Mouse (Mus musculus): ENCODE results near the gene Maneal.

The Maneal gene

DNA sequence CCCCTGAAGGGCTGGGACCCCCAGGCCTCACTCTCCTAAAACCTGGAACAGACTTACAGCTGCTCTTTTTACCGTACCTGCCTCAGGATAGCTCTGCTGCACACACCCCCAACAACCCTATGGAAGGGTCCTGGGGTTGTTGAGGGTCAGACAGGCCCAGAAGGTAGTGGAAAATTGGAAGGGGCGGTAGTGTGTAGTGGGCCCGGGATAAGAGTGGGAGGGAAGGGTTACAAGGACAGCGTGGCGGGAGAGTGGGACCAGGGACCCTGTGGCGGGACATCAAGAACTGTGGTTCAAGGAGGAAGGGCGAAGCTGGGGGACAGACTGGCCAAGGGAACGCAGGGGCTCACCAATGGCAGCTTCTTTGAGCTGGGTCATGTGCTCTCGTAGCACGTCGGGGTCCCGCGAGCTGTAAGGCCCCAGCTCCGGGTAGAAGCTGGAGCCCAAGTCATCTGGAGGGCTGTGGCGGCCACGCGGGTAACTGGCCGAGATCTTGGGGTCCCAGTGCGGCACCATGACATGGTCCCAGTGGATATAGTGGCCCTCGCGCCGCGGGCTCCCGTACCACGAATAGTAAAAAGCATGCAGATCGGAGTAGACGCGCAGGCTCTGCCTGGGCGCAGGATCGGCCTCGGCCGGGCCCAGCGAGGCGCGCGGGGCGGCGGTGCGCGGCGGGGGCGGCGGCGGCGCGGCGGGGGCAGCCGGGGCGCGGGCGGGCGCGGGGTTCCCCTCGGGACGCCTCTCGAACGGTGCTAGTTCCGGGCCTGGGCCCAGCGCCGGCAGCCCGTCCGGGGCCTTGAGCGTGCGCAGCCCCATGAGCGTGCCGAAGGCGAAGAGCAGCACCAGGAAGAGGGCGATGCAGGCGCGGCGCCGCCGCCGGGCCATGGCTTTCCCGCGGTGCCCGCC lies at the start of gene Maneal:
Maneal (minus strand) TSS at position 889 of the 906 bp plus-strand sequence.
- CTCF ChIA-PET: interaction anchor here in 3 of 4 experiments (0.5 to 2.7 kb wide), 15 partner anchors 9 to 238 kb away, joined by 3 to 8 read pairs (median 4); partner anchors contain the start of gene Mtf1 (in 1 of the 3)
- POLR2A ChIA-PET: interaction anchor here (0.6 to 4.7 kb wide), 21 partner anchors 9 to 168 kb away, joined by 3 to 49 read pairs (median 5); partner anchors contain the start of genes 1110065P20Rik (in 3 of the 4), 9930104L06Rik (in 2 of the 4), Yrdc (in 2 of the 4) and Epha10 (in 1 of the 4)

GRCm38 (mm10) chr4:124905971-124906822 lies 44.2 kb upstream of the Maneal start:
- POLR2A ChIA-PET: interaction anchor here (0.5 to 3.6 kb wide), 48 partner anchors 9 to 822 kb away, joined by 3 to 23 read pairs (median 4); partner anchors contain the start of genes 9930104L06Rik (in 3 of the 4), Maneal (in 2 of the 4), Meaf6 (in 2 of the 4) and Snip1 (in 2 of the 4)
- CTCF ChIA-PET: interaction anchor here (0.6 to 2.8 kb wide), 41 partner anchors 9 to 1056 kb away, joined by 3 to 12 read pairs (median 4); partner anchors contain the start of genes 9930104L06Rik (in 1 of the 4), Epha10 (in 1 of the 4) and Mtf1 (in 1 of the 4)

- POLR2A ChIA-PET: interaction anchor here (0.6 to 3.6 kb wide), 15 partner anchors 10 to 1237 kb away, joined by 3 to 23 read pairs (median 4); partner anchors contain the start of genes 9930104L06Rik (in 2 of the 4) and Mtf1 (in 1 of the 4)
- CTCF ChIA-PET: interaction anchor here (0.6 to 2.8 kb wide), 36 partner anchors 10 to 1042 kb away, joined by 3 to 12 read pairs (median 4); partner anchors contain the start of genes Epha10 (in 1 of the 4), Mtf1 (in 1 of the 4) and Rspo1 (in 1 of the 4)
Observed at GRCm38 (mm10) chr4:124905417-124905816, 43.4 kb upstream of the Maneal start.

DNA sequence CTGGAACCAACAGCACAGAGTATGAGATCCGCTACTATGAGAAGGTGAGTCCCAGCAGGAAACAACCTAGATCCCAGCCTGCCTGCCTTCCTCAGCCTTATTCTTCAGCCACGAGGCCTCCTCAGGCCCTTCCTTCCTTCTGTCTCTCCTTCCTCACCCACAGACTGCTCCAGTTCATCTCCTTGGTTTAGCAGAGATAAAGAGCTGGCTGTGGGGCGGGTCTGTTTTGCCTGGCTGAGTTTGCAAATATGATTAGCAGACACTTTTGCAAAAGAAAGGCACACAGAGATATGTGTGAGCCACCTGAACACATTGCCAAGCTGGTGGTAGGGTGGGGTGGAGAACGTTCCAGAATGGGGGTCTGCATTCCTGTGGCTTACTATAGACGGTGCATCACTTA lies 37.9 kb upstream of the Maneal start:
- POLR2A ChIA-PET: interaction anchor here in 2 of 4 experiments (0.8 to 1.9 kb wide), 3 partner anchors 9 to 48 kb away, joined by 4 to 6 read pairs (median 4); no protein-coding TSS in a partner anchor
- CTCF ChIA-PET: interaction anchor here (0.5 to 1.3 kb wide), 7 partner anchors 13 to 106 kb away, joined by 3 to 13 read pairs (median 3); partner anchors contain the start of gene Mtf1 (in 2 of the 4)

- ChIA-PET POLR2A (interaction anchor here in 1 of 4 experiments (1.7 to 1.9 kb wide), 2 partner anchors 12 to 21 kb away, joined by 5 to 6 read pairs; no protein-coding TSS in a partner anchor), CTCF (no interaction called here)
Observed at GRCm38 (mm10) chr4:124898428-124898827, 36.5 kb upstream of the Maneal start.

GRCm38 (mm10) chr4:124894508-124895428 lies 32.8 kb upstream of the Maneal start:
- ChIA-PET POLR2A (interaction anchor here in 2 of 4 experiments (0.7 to 1.5 kb wide), 4 partner anchors 10 to 147 kb away, joined by 3 to 8 read pairs (median 4); no protein-coding TSS in a partner anchor), CTCF (interaction anchor here in 1 of 4 experiments (1.2 kb wide), 1 partner anchor 11 kb away, joined by 4 read pairs; no protein-coding TSS in a partner anchor)

DNA sequence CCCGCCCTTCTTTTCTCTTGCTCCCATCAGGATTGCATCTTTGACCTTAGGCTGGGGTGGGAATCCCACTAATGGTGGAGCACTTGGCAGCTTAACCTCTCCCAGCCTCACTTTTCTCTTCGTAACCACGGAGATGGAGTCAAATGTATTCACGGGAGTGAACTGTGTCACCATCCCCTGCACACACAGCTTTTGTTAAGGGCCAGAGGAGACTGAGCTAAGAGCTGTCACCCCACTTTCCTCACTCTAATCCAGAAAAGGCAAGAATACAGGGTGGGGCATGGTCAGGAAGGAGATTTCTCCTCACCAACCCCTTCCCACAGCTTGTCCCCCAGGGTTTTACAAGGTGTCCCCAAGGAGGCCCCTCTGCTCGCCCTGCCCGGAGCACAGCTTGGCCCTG lies 31.8 kb upstream of the Maneal start:
- ChIA-PET POLR2A (interaction anchor here (0.5 to 1.9 kb wide), 17 partner anchors 8 to 1098 kb away, joined by 3 to 9 read pairs (median 4); partner anchors contain the start of gene 9930104L06Rik (in 1 of the 4)), CTCF (interaction anchor here (0.5 to 1.4 kb wide), 9 partner anchors 9 to 1030 kb away, joined by 3 to 6 read pairs (median 5); no protein-coding TSS in a partner anchor)

DNA sequence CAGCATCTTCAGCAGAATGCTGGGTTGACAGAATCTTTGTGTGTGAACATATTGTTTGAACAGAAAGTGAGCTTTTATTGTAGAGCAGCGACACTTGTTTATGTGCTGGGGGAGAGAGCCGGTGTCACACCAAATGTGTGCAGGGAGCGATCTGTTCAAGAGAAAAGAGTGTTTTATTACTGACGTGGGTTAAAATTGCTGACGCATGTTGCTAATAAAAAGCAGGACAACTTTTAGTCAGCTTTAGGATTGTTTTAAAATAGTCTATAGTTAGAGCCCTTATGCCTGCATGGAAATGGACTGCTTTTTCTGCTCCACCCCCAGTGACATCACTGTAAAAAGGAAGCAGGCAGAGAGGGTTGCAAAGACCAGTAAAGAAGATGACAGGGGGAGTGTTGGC lies 28.9 kb upstream of the Maneal start:
- POLR2A ChIA-PET: interaction anchor here in 1 of 4 experiments (0.6 to 1.3 kb wide), 3 partner anchors 16 to 1370 kb away, joined by 3 to 4 read pairs (median 3); no protein-coding TSS in a partner anchor
- CTCF ChIA-PET: interaction anchor here in 1 of 4 experiments (1.0 kb wide), 1 partner anchor 16 kb away, joined by 3 read pairs; no protein-coding TSS in a partner anchor

DNA sequence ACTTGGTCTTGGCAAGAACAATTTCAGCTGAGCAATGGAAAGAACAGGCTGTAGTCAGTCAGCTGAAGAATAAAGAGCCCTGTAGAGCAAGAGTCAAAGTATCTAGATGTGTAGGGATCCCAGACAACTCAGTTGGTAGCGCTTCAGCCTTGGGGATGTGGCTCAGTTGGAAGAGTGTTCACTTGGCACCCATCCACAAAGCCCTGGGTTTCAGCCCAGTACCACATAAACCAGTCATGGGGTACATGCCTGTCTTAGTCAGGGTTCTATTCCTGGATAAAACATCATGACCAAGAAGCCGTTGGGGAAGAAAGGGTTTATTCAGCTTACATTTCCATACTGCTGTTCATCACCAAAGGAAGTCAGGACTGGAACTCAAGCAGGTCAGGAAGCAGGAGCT lies 28.0 kb upstream of the Maneal start:
- ChIA-PET POLR2A (interaction anchor here in 1 of 4 experiments (1.3 kb wide), 2 partner anchors 17 to 20 kb away, joined by 3 to 4 read pairs; no protein-coding TSS in a partner anchor), CTCF (no interaction called here)

DNA sequence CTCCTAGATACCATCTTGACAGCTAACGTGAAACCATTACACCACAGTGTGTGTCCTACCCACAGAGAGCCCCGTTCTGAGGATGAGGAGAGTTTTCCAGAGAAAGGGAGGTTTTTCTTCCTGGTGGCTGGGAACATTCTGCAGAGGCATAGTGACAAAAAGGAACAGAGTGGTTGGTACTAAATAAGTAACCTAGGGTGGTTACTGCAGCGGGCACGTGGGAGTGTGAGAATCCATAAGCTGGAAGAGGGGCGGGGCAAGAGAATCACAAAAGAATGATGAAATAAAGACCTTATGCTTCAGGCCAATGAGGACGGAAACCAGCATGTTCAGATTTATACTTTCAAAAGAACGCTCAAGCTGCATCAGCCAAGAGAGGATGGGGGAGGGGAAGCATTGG lies 26.7 kb upstream of the Maneal start:
- CTCF ChIA-PET: no interaction called here
- POLR2A ChIA-PET: interaction anchor here in 2 of 4 experiments (0.6 to 2.1 kb wide), 3 partner anchors 18 to 487 kb away, joined by 3 to 7 read pairs (median 6); no protein-coding TSS in a partner anchor

DNA sequence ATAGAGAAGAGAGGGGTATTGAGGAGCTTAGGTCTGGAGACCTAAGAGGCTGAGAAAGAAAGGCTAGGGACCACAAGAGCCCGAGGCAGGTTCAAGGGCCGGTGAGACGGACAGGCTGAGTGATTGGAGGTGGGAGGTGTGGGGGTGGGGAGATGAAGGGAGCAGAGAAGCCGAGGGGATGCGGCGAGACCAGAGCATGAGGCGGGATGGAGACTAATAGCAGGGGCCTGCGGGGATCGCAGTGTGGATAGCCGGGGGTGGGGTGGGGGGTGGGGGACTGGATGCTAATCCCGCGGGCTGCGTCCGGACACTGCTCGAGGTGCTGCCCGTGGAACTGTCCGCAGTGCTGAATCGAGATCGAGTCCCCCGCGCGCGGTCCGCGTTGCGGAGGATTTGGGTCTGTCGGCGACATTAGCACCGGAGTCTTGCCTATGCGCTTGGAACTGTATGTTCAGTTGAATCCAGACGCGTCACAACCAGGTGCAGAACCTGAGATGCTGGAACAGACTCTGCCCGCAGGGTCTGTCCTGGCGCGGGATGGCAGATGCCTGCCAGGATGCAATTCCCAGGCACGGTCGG lies 20.3 kb upstream of the Maneal start:
- CTCF ChIA-PET: interaction anchor here in 3 of 4 experiments (0.8 to 2.1 kb wide), 6 partner anchors 11 to 31 kb away, joined by 3 to 11 read pairs (median 4); no protein-coding TSS in a partner anchor

GRCm38 (mm10) chr4:124881341-124881908 lies 19.5 kb upstream of the Maneal start:
- ChIA-PET POLR2A (interaction anchor here in 3 of 4 experiments (0.5 to 2.2 kb wide), 31 partner anchors 8 to 1414 kb away, joined by 3 to 11 read pairs (median 3); partner anchors contain the start of genes 9930104L06Rik (in 2 of the 3), Mtf1 (in 2 of the 3), Maneal (in 1 of the 3) and Thrap3 (in 1 of the 3)), CTCF (interaction anchor here in 3 of 4 experiments (0.6 to 2.1 kb wide), 16 partner anchors 8 to 339 kb away, joined by 3 to 11 read pairs (median 3); no protein-coding TSS in a partner anchor)

More for the DNA sequence above, 20.3 kb upstream of the Maneal start:
- POLR2A ChIA-PET: interaction anchor here in 2 of 4 experiments (0.5 to 2.2 kb wide), 12 partner anchors 11 to 654 kb away, joined by 3 to 11 read pairs (median 4); partner anchors contain the start of genes Maneal (in 1 of the 2) and Mtf1 (in 1 of the 2)

GRCm38 (mm10) chr4:124880599-124880998 lies 18.6 kb upstream of the Maneal start, which contains the start of gene Epha10:
Epha10 (plus strand) TSS chr4:124880899.
- ChIA-PET CTCF (interaction anchor here (0.6 to 2.1 kb wide), 15 partner anchors 8 to 333 kb away, joined by 3 to 11 read pairs (median 4); no protein-coding TSS in a partner anchor), POLR2A (interaction anchor here in 3 of 4 experiments (0.5 to 2.2 kb wide), 21 partner anchors 8 to 1741 kb away, joined by 3 to 11 read pairs (median 3); partner anchors contain the start of genes 9930104L06Rik (in 2 of the 3), Mtf1 (in 2 of the 3), Maneal (in 1 of the 3) and Ppie (in 1 of the 3))

DNA sequence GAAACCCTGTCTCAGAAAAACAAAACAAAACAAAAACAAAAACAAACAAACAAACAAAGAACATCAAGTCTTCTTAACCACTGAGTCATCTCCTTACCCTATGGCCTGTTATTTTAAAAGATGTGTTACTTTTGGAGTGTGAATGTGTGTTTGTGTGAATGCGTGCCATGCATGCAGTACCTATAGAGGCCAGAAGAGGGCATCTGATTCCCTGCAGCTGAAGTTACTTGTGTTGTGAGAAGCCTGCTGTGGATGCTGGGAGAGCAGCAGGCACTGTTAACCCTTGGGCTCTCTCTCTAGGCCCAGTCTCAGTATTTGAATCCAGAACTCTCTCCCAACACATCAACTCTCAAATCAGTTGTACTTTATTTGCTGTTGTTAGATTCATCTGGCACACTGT lies 10.7 kb upstream of the Maneal start:
- POLR2A ChIA-PET: interaction anchor here in 3 of 4 experiments (0.6 to 2.5 kb wide), 4 partner anchors 8 to 216 kb away, joined by 3 to 11 read pairs (median 6); partner anchors contain the start of genes Epha10 (in 1 of the 3) and Mtf1 (in 1 of the 3)
- CTCF ChIA-PET: interaction anchor here (0.6 to 2.7 kb wide), 12 partner anchors 8 to 227 kb away, joined by 3 to 12 read pairs (median 3); partner anchors contain the start of genes Maneal (in 2 of the 4), Sf3a3 (in 1 of the 4) and Snip1 (in 1 of the 4)

Measured in embryonic stem cell, embryonic (primary cell).